Mouse (Mus musculus) gastrocnemius, postnatal 36 days (tissue): Measurements from ENCODE around the gene Doc2a. TPM values are rescaled to one million over a fixed set of nuclear protein-coding genes. Genes with fewer than 3 reads are reported as not detected.

Source experiments
- total RNA-seq, 2 experiments: library from RNA; stranded (reverse); gene quantifications; 2 replicates each; pipeline ENCODE4 v1.2.3; 2021

The Doc2a gene
- total RNA-seq, 2 experiments from 2014 or later: not detected

Other genes starting within 250 kb of the Doc2a start
- 10 to 100 TPM in 1 of 2 experiments, 1 to 10 TPM in 1; 8.5 to 11.9 TPM for gene Nupr1, start 216.6 kb upstream of the Doc2a start, total RNA-seq
- 10 to 100 TPM; 29.3 to 33.2 TPM for gene Sgf29, start 198.1 kb upstream of the Doc2a start, total RNA-seq
- gene Sult1a1, start 171.0 kb upstream of the Doc2a start, total RNA-seq: 10 to 100 TPM; 15.7 to 21.0 TPM
- 10 to 100 TPM; 29.9 to 36.8 TPM for gene Bola2, start 152.0 kb upstream of the Doc2a start, total RNA-seq
- 1 to 10 TPM; 2.1 to 3.6 TPM for gene Slx1b, start 151.6 kb upstream of the Doc2a start, total RNA-seq
- 1 to 10 TPM; 2.6 to 5.2 TPM for gene Coro1a, start 139.6 kb upstream of the Doc2a start, total RNA-seq
- gene Mapk3, start 87.8 kb upstream of the Doc2a start, total RNA-seq: 10 to 100 TPM; 15.7 to 21.9 TPM
- gene Gdpd3, start 81.1 kb upstream of the Doc2a start, total RNA-seq: 1 to 10 TPM in 1 of 2 experiments, under 1 TPM in 1; 0.99 to 1.8 TPM
- 10 to 100 TPM; 77.7 to 97.4 TPM for gene Ypel3, start 70.5 kb upstream of the Doc2a start, total RNA-seq
- gene Tbx6, start 65.9 kb upstream of the Doc2a start, total RNA-seq: under 1 TPM; 0.28 to 0.30 TPM
- gene Ppp4c, start 54.9 kb upstream of the Doc2a start, total RNA-seq: 10 to 100 TPM; 21.6 to 22.4 TPM
- gene Fam57b, start 49.7 kb upstream of the Doc2a start, total RNA-seq: 10 to 100 TPM; 55.8 to 67.4 TPM
- gene 4930451I11Rik, start 15.8 kb upstream of the Doc2a start, total RNA-seq: not detected
- 1 to 10 TPM; 3.7 to 7.8 TPM for gene Hirip3, start 14.6 kb downstream of the Doc2a start, total RNA-seq
- gene Ino80e, start 15.0 kb downstream of the Doc2a start, total RNA-seq: 10 to 100 TPM; 10.3 to 12.6 TPM
- 10 to 100 TPM; 18.3 to 21.7 TPM for gene Taok2, start 37.3 kb downstream of the Doc2a start, total RNA-seq
- gene Tmem219, start 75.5 kb downstream of the Doc2a start, total RNA-seq: 1 to 10 TPM; 9.1 to 9.3 TPM
- 1 to 10 TPM; 1.4 to 1.6 TPM for gene Kctd13, start 81.5 kb downstream of the Doc2a start, total RNA-seq
- gene Asphd1, start 102.2 kb downstream of the Doc2a start, total RNA-seq: not detected
- gene Sez6l2, start 103.1 kb downstream of the Doc2a start, total RNA-seq: 1 to 10 TPM; 1.5 to 2.3 TPM
- gene Cdipt, start 128.5 kb downstream of the Doc2a start, total RNA-seq: 10 to 100 TPM; 28.0 to 37.2 TPM
- under 1 TPM; 0.43 to 0.44 TPM for gene Cdiptos, start 128.7 kb downstream of the Doc2a start, total RNA-seq
- 10 to 100 TPM; 20.3 to 25.7 TPM for gene Mvp, start 167.2 kb downstream of the Doc2a start, total RNA-seq
- gene Pagr1b, start 169.1 kb downstream of the Doc2a start, total RNA-seq: not detected
- 10 to 100 TPM in 1 of 2 experiments, 1 to 10 TPM in 1; 6.1 to 11.4 TPM for gene Pagr1a, start 169.9 kb downstream of the Doc2a start, total RNA-seq
- gene Gm42742, start 173.7 kb downstream of the Doc2a start, total RNA-seq: 10 to 100 TPM; 12.9 to 16.6 TPM
- under 1 TPM; 0.20 to 0.92 TPM for gene Prrt2, start 173.8 kb downstream of the Doc2a start, total RNA-seq
- gene Maz, start 179.6 kb downstream of the Doc2a start, total RNA-seq: 10 to 100 TPM; 69.8 to 76.4 TPM
- gene Kif22, start 195.1 kb downstream of the Doc2a start, total RNA-seq: 1 to 10 TPM in 1 of 2 experiments, under 1 TPM in 1; 0.79 to 1.4 TPM
- not detected for gene Zg16, start 239.9 kb downstream of the Doc2a start, total RNA-seq
- gene AI467606, start 243.9 kb downstream of the Doc2a start, total RNA-seq: under 1 TPM; 0.41 to 0.69 TPM